Mouse (Mus musculus) lung, embryonic 16.5 days (tissue): ENCODE results near the gene Zfp507. TPM values are rescaled to one million over a fixed set of nuclear protein-coding genes. Genes with fewer than 3 reads are reported as not detected.

Source experiments
- ATAC-seq: fragments of 200-750 bp; cut with Nextera tagmentation; 2 replicates; pipeline ENCODE4 v1.8.0; 2017; ENCODE audit warnings: low read depth, mild to moderate bottlenecking, moderate library complexity
- H3K27ac ChIP-seq: fragments of 300-500 bp; sonication (generic); 2 replicates; pipeline ENCODE4 v1.5.1; 2014; ENCODE audit warnings: mild to moderate bottlenecking, control low read depth, low read length
- H3K27me3 ChIP-seq: fragments of 300-500 bp; sonication (generic); 2 replicates; pipeline ENCODE4 v1.6.1; 2014; ENCODE audit warnings: low read depth, low read length, mixed read lengths; ENCODE audit not compliant: control insufficient read depth, insufficient read depth
- H3K36me3 ChIP-seq: fragments of 300-500 bp; sonication (generic); 2 replicates; pipeline ENCODE4 v1.6.1; 2014; ENCODE audit warnings: low read length; ENCODE audit not compliant: control insufficient read depth, insufficient read depth
- H3K4me1 ChIP-seq: fragments of 300-500 bp; sonication (generic); replicated peaks from 2 replicates; pipeline ENCODE4 v1.6.1; 2014; ENCODE audit warnings: low read length, mixed read lengths; ENCODE audit not compliant: control insufficient read depth, insufficient read depth
- H3K4me2 ChIP-seq: fragments of 300-500 bp; sonication (generic); 2 replicates; pipeline ENCODE4 v1.6.1; 2014; ENCODE audit warnings: low read depth, low read length, control low read depth
- H3K4me3 ChIP-seq: fragments of 300-500 bp; sonication (generic); 2 replicates; pipeline ENCODE4 v1.5.1; 2014; ENCODE audit warnings: mild to moderate bottlenecking, low read length, control low read depth
- H3K9ac ChIP-seq: fragments of 300-500 bp; sonication (generic); 2 replicates; pipeline ENCODE4 v1.6.1; 2014; ENCODE audit warnings: low read length, control low read depth
- H3K9me3 ChIP-seq: fragments of 300-500 bp; sonication (generic); 2 replicates; pipeline ENCODE4 v1.6.1; 2016; ENCODE audit warnings: low read length; ENCODE audit not compliant: control insufficient read depth
- WGBS: fragments of 180-500 bp; shearing (Covaris S2); extraction: QIAGEN DNeasy Blood & Tissue Kit; methylation state at CpG from one replicate; pipeline ENCODE4 v1.1.7; 2014; 5-methylcytosine and 5-hydroxymethylcytosine counted together
- polyA plus RNA-seq: library from polyadenylated mRNA; unstranded; fragments of >200 nt; fragmentation: Nextera tagmentation; extraction: Ambion mirVana; gene quantifications from 2 replicates; pipeline ENCODE4 v1.2.1, GENCODE M21; 2015

Zfp507 gene
- 15.8 and 16.2 TPM in 2 replicates for polyA plus RNA-seq

DNA sequence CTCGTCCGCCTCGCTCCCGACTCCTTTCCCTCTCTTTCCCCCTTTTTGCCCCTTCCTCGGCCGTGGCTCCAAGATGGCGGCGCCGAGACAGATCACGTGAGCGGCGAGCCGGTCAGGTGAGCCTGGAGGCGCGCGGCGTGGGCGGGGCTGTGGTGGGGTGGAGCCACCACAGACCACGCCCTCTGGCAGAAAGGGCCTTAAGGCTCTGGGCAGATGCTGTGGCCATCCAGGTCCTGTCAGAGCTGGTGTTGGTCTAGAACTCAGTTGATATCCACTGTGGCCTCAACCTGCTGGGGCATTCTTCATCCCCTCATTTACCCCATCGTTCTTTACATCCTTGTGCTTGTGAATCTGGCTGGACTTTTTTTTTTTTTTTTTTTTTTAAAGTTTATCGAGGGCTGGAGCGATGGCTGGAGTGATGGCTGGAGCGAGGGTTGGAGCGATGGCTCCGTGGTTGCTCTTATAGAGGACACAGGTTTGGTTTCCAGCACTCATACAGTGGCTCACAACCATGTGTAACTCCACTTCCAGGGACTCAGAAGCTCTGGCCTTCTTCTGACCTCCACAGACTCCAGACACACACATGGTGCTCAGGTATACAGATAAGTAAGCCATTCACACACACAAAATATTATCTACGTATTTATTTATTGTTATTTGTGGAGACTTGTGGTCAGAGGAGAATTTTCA is at the start of gene Zfp507:
TSS of gene Zfp507 (minus strand) at position 98 of the 690 bp plus-strand sequence.
- peak; percentile 97 for ATAC-seq
- H3K9me3 ChIP-seq: no peaks in the 10 kb centered on the region
- peak within 1 kb of the TSS; percentile 81 for H3K4me3 ChIP-seq
- H3K4me2 ChIP-seq: peak within 1 kb of the TSS; percentile 86
- H3K36me3 ChIP-seq: peaks cover 18% of the 10 kb centered on the region
- H3K9ac ChIP-seq: peak within 1 kb of the TSS; percentile 91
- H3K27me3 ChIP-seq: no peaks in the 10 kb centered on the region
- peak within 1 kb of the TSS; percentile 62 for H3K27ac ChIP-seq
- peaks cover 6% of the 10 kb centered on the region; the same call in 1 of the 2 replicates for H3K4me1 ChIP-seq
- 23% methylated on average over 22 of the region's 26 CpGs for WGBS

GRCm38 (mm10) chr7:35850426-35850825 is 47.6 kb upstream of the Zfp507 start:
- 0 out of 2 replicates have a peak overlapping the region, but pooled peaks have one; percentile 39 for H3K27ac ChIP-seq
- no peaks in the 10 kb centered on the region for H3K9me3 ChIP-seq
- no peaks in the 10 kb centered on the region for H3K4me1 ChIP-seq
- 0 out of 2 replicates have a peak, but pooled peaks have one; percentile 54 for ATAC-seq
- H3K27me3 ChIP-seq: no peaks in the 10 kb centered on the region
- WGBS: 58% methylated on average over 5 of the region's 5 CpGs
- H3K4me3 ChIP-seq: no peak overlapping the region
- H3K9ac ChIP-seq: no peak overlapping the region
- no peaks in the 10 kb centered on the region for H3K36me3 ChIP-seq
- no peak overlapping the region for H3K4me2 ChIP-seq

GRCm38 (mm10) chr7:35848526-35848925 is 45.7 kb upstream of the Zfp507 start:
- Histone ChIP-seq H3K9ac (no peak overlapping the region), H3K27ac (no peak overlapping the region), H3K4me3 (no peak overlapping the region), H3K27me3 (no peaks in the 10 kb centered on the region), H3K36me3 (no peaks in the 10 kb centered on the region), H3K4me2 (no peak overlapping the region), H3K9me3 (no peaks in the 10 kb centered on the region), H3K4me1 (no peaks in the 10 kb centered on the region)
- ATAC-seq: no peak
- WGBS: 48% methylated on average over 14 of the region's 14 CpGs

DNA sequence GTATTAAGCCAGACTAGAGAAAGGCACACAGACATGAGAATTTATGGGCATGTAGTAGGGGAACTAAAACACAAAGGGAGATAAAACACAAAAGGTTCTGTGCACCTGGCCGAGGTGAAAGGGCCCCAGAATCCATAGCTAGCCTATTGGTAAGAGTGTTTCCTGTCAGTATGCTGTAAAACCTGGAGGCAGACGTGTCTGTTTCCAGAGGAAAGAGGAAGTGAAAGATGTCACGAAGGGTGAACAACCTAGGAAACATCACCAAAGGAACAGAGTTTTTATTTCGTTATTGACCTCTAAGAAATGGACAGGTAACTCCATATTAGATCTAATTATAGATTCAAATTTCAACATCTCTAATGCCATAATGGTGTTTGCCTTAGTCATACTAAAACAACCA is 37.7 kb upstream of the Zfp507 start:
- H3K4me3 ChIP-seq: no peak overlapping the region
- no peak for ATAC-seq
- H3K4me2 ChIP-seq: no peak overlapping the region
- H3K9me3 ChIP-seq: no peaks in the 10 kb centered on the region
- no peak overlapping the region for H3K27ac ChIP-seq
- H3K36me3 ChIP-seq: no peaks in the 10 kb centered on the region
- WGBS: 65% methylated on average over 4 of the region's 4 CpGs
- H3K4me1 ChIP-seq: peaks cover 6% of the 10 kb centered on the region
- no peak overlapping the region for H3K9ac ChIP-seq
- H3K27me3 ChIP-seq: no peaks in the 10 kb centered on the region

GRCm38 (mm10) chr7:35836851-35837250 is 34.0 kb upstream of the Zfp507 start:
- no peak overlapping the region for H3K4me3 ChIP-seq
- 26% methylated on average over 19 of the region's 19 CpGs for WGBS
- peak overlapping the region; percentile 15; the same call in 1 of the 2 replicates for H3K4me2 ChIP-seq
- H3K27ac ChIP-seq: peak overlapping the region; percentile 61
- no peaks in the 10 kb centered on the region for H3K36me3 ChIP-seq
- ATAC-seq: peak; percentile 98
- H3K9ac ChIP-seq: no peak overlapping the region
- peaks cover 6% of the 10 kb centered on the region for H3K4me1 ChIP-seq
- no peaks in the 10 kb centered on the region for H3K27me3 ChIP-seq
- no peaks in the 10 kb centered on the region for H3K9me3 ChIP-seq

- ATAC-seq: no peak
- 29% methylated on average over 3 of the region's 3 CpGs for WGBS
- Histone ChIP-seq H3K27ac (peak overlapping the region; percentile 43), H3K4me1 (peaks cover 6% of the 10 kb centered on the region), H3K36me3 (no peaks in the 10 kb centered on the region), H3K4me3 (no peak overlapping the region), H3K4me2 (peak overlapping the region; percentile 15; the same call in 1 of the 2 replicates), H3K27me3 (no peaks in the 10 kb centered on the region), H3K9ac (no peak overlapping the region), H3K9me3 (no peaks in the 10 kb centered on the region)
These were observed 33.6 kb upstream of the Zfp507 start for GRCm38 (mm10) chr7:35836415-35836814.

DNA sequence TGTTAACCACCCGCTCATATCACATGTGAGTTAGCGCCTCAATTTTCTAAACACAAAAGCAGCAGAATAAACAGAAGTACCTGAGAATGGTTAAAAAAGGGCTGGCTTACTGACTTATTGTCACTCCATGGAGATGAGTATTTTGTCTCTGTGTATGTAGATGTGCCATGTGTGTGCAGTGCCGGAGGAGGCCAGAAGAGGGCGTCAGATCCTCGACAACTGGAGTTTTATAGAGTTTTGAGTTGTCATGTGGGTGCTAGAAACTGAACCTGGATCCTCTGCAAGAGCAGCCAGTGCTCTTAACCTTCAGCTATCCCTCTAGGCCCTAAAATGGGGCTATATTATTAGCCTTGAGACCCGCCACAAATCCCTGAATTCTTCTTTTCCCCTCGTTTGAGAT is 27.3 kb upstream of the Zfp507 start:
- Histone ChIP-seq H3K36me3 (no peaks in the 10 kb centered on the region), H3K27ac (no peak overlapping the region), H3K27me3 (no peaks in the 10 kb centered on the region), H3K4me2 (no peak overlapping the region), H3K4me3 (no peak overlapping the region), H3K4me1 (peaks cover 3% of the 10 kb centered on the region; the same call in 1 of the 2 replicates), H3K9ac (no peak overlapping the region), H3K9me3 (0 out of 2 replicates have a peak, but pooled peaks cover 2% of the 10 kb centered on the region)
- 82% methylated on average over 7 of the region's 7 CpGs for WGBS
- no peak for ATAC-seq

DNA sequence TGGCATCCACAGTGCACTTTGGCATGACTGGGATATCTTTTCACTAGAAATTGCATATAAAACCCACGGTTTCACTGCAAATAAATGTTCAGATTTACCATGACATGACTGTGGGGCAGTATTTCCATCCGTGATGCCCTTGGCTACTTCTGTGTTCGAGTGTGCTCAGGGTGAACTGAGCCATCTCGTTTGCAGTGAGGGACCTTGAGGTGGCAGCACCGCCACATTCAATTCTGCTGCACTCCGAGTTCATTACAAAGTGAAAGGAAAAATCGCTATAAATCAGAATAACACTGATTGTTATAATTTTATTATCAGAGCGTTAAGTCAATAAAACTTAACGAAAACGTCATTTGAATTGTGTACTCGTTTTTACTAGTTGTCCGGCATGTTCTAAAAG is 21.1 kb upstream of the Zfp507 start:
- Histone ChIP-seq H3K4me2 (no peak overlapping the region), H3K9me3 (no peaks in the 10 kb centered on the region), H3K9ac (no peak overlapping the region), H3K27me3 (no peaks in the 10 kb centered on the region), H3K36me3 (no peaks in the 10 kb centered on the region), H3K4me3 (no peak overlapping the region), H3K4me1 (peaks cover 5% of the 10 kb centered on the region), H3K27ac (no peak overlapping the region)
- 73% methylated on average over 12 of the region's 12 CpGs for WGBS
- ATAC-seq: no peak

- peaks cover 5% of the 10 kb centered on the region for H3K4me1 ChIP-seq
- no peak overlapping the region for H3K4me3 ChIP-seq
- no peak overlapping the region for H3K9ac ChIP-seq
- H3K4me2 ChIP-seq: no peak overlapping the region
- H3K36me3 ChIP-seq: no peaks in the 10 kb centered on the region
- no peaks in the 10 kb centered on the region for H3K9me3 ChIP-seq
- peak overlapping the region; percentile 76; the same call in 1 of the 2 replicates for H3K27ac ChIP-seq
- 84% methylated on average over 17 of the region's 17 CpGs for WGBS
- H3K27me3 ChIP-seq: no peaks in the 10 kb centered on the region
- ATAC-seq: no peak
These were observed 19.5 kb upstream of the Zfp507 start for GRCm38 (mm10) chr7:35822320-35822719.
